In the genomic region with DNA sequence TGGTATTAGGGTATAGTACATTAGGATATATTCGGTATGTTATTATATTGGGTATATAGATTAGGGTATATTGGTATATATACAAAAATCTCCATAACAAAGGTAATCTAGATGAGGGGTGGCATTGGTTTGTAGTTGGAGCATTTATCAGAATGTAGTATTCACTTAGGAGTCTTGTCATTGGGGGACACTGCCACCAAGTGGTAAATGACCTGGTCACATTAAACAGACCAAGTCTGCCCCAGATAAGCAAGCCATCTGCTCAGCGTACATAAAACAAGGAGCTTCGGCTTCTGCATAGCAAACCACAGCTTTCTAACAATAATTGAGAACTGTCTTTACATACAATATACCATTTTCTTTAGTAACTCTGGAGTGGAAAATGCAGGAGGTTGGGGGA, we compare ENCODE assay signal across 10 mouse cellular contexts.
DNase-seq lines count a peak whose midpoint lies in the region; ATAC-seq and TF ChIP-seq lines count a peak whose summit lies in the region.
"Had no signal": no experiment of that assay in that cellular context is flagged by ENCODE, and none has a peak within 500 bp of the region (broad histone marks: within the 10 kb centered on the region; RNA-seq: fewer than 3 reads in every experiment).

No protein-coding gene starts in this region.

- H3K27ac ChIP-seq in kidney, adult 2 months (ENCODE audit: insufficient read depth, low read depth, low read length): no peak overlapping the region
- no peak overlapping the region for H3K27ac ChIP-seq in MEL (ENCODE audit: control insufficient read depth, low read depth, low read length)
- H3K27ac ChIP-seq in hindbrain, postnatal 0 days: no peak overlapping the region
- H3K27ac ChIP-seq: heart, embryonic 15.5 days; liver, embryonic 13.5 days had no signal

- no peak overlapping the region for H3K4me3 ChIP-seq in kidney, adult 2 months (ENCODE audit: insufficient read depth, low read depth, low read length)
- no peak overlapping the region for H3K4me3 ChIP-seq in MEL (ENCODE audit: control insufficient read depth in 1 of 2, insufficient read depth in 1 of 2, low read depth in 2 of 2, low read length in 2 of 2)
- H3K4me3 ChIP-seq in hindbrain, postnatal 0 days (ENCODE audit: low read length): no peak overlapping the region
- H3K4me3 ChIP-seq: heart, embryonic 15.5 days; liver, embryonic 13.5 days had no signal

- DNase-seq in kidney, adult 2 months: peak; percentile 28
- DNase-seq in kidney, adult 11 months: no peak
- DNase-seq in MEL (ENCODE audit: low read depth, low spot score) (no peak), MN1 (ENCODE audit: low spot score) (no peak)
- peak; percentile 29 for DNase-seq in adrenal gland, postnatal 25 days
- peak; percentile 79 for DNase-seq in hindbrain, postnatal 0 days (ENCODE audit: low spot score)
- DNase-seq in right cerebral cortex, postnatal 25 days: no peak
- DNase-seq: liver, embryonic 13.5 days had no signal

- H3K9me3 ChIP-seq in MEL (replicated peaks; ENCODE audit: insufficient read depth, low read length): no peaks in the 10 kb centered on the region
- no peaks in the 10 kb centered on the region for H3K9me3 ChIP-seq in hindbrain, postnatal 0 days (ENCODE audit: low read length)
- H3K9me3 ChIP-seq: heart, embryonic 15.5 days; liver, embryonic 13.5 days had no signal

- ATAC-seq in hindbrain, postnatal 0 days: no peak
- ATAC-seq in granulocyte monocyte progenitor cell, adult 5-6 weeks (replicated peaks; ENCODE audit: poor library complexity, severe bottlenecking): no peak

- TF ChIP-seq POLR2A in kidney, adult 2 months (IDR thresholded peaks at IDR 0.05; ENCODE audit: low read depth, low read length): no peak
- no peak for TF ChIP-seq POLR2A in MEL (IDR thresholded peaks at IDR 0.05; ENCODE audit: control insufficient read depth in 1 of 2, insufficient read depth in 1 of 2, low read depth in 1 of 2, low read length in 2 of 2, poor library complexity in 1 of 2)

- no peaks in the 10 kb centered on the region for H3K4me1 ChIP-seq in kidney, adult 2 months (ENCODE audit: control insufficient read depth, insufficient read depth, low read length)
- H3K4me1 ChIP-seq in MEL (ENCODE audit: control insufficient read depth in 1 of 2, insufficient read depth in 2 of 2, low read length in 2 of 2): no peaks in the 10 kb centered on the region
- H3K4me1 ChIP-seq in hindbrain, postnatal 0 days (ENCODE audit: insufficient read depth, low read length): no peaks in the 10 kb centered on the region; the same call in 1 of the 2 replicates

- TF ChIP-seq RAD21 in MEL (IDR thresholded peaks at IDR 0.05; ENCODE audit: low read depth, low read length): peak; percentile 25

- no peaks in the 10 kb centered on the region for H3K79me2 ChIP-seq in MEL (ENCODE audit: control insufficient read depth, insufficient read depth, low read length, poor library complexity)

- H3K27me3 ChIP-seq in kidney, adult 2 months (replicated peaks; ENCODE audit: control insufficient read depth, insufficient read depth, low read length): no peaks in the 10 kb centered on the region
- no peaks in the 10 kb centered on the region for H3K27me3 ChIP-seq in MEL (ENCODE audit: control insufficient read depth in 1 of 2, insufficient read depth in 2 of 2, low read length in 2 of 2)
- no peaks in the 10 kb centered on the region for H3K27me3 ChIP-seq in hindbrain, postnatal 0 days (ENCODE audit: insufficient read depth, low read length)
- H3K27me3 ChIP-seq: heart, embryonic 15.5 days; liver, embryonic 13.5 days had no signal

- WGBS in kidney, adult 2 months: 73% methylated on average over 3 of the region's 3 CpGs
- 79% methylated on average over 3 of the region's 3 CpGs for WGBS in hindbrain, postnatal 0 days

- no peak for TF ChIP-seq EP300 in MEL (IDR thresholded peaks at IDR 0.05; ENCODE audit: low read depth in 1 of 2, low read length in 2 of 2)

- TF ChIP-seq CTCF in kidney, adult 2 months (conservative IDR thresholded peaks at IDR 0.05; ENCODE audit: insufficient read depth, insufficient read length, low read depth, low read length): peak; percentile 32; the same call in 1 of the 2 replicates
- no peak for TF ChIP-seq CTCF in MEL (IDR thresholded peaks at IDR 0.05 in 2 of 3, conservative IDR thresholded peaks at IDR 0.05 in 1 of 3; ENCODE audit: control insufficient read depth in 1 of 3, insufficient read depth in 1 of 3, low read depth in 2 of 3, low read length in 3 of 3, poor library complexity in 1 of 3, severe bottlenecking in 1 of 3)
- peak; percentile 72 for TF ChIP-seq CTCF in hindbrain, postnatal 0 days (IDR thresholded peaks at IDR 0.05; ENCODE audit: low read depth)

- H3K36me3 ChIP-seq in kidney, adult 2 months (ENCODE audit: control insufficient read depth, insufficient read depth, low read length): no peaks in the 10 kb centered on the region
- H3K36me3 ChIP-seq in MEL (ENCODE audit: control insufficient read depth in 1 of 2, insufficient read depth in 2 of 2, low read length in 2 of 2): no peaks in the 10 kb centered on the region
- H3K36me3 ChIP-seq in hindbrain, postnatal 0 days (ENCODE audit: insufficient read depth, low read length): no peaks in the 10 kb centered on the region
- H3K36me3 ChIP-seq: heart, embryonic 15.5 days; liver, embryonic 13.5 days had no signal

- no peak overlapping the region for H3K4me2 ChIP-seq in hindbrain, postnatal 0 days (ENCODE audit: low read depth, low read length)
- H3K4me2 ChIP-seq: heart, embryonic 15.5 days; liver, embryonic 13.5 days had no signal

- H3K9ac ChIP-seq in MEL (ENCODE audit: control insufficient read depth, low read depth, low read length, poor library complexity, severe bottlenecking): no peak overlapping the region
- H3K9ac ChIP-seq in hindbrain, postnatal 0 days (replicated peaks; ENCODE audit: low read length): no peak overlapping the region
- H3K9ac ChIP-seq: heart, embryonic 15.5 days; liver, embryonic 13.5 days had no signal

TF ChIP-seq in MEL, 35 proteins besides CTCF, POLR2A, EP300 and RAD21:
- TF ChIP-seq ZNF384 (IDR thresholded peaks at IDR 0.05; ENCODE audit: low read depth, low read length): no peak
- no peak for TF ChIP-seq MEF2A (IDR thresholded peaks at IDR 0.05; ENCODE audit: extremely low read depth, insufficient replicate concordance, low read depth, low read length, poor library complexity, severe bottlenecking)
- no peak for TF ChIP-seq CHD2 (IDR thresholded peaks at IDR 0.05; ENCODE audit: low read length)
- no peak for TF ChIP-seq CHD1 (IDR thresholded peaks at IDR 0.05; ENCODE audit: low read depth, low read length)
- no peak for TF ChIP-seq MAFK (IDR thresholded peaks at IDR 0.05; ENCODE audit: borderline replicate concordance, low read depth, low read length)
- no peak for TF ChIP-seq POLR2AphosphoS5 (IDR thresholded peaks at IDR 0.05; ENCODE audit: borderline replicate concordance, low read depth, low read length)
- no peak for TF ChIP-seq SIN3A (IDR thresholded peaks at IDR 0.05; ENCODE audit: low read length)
- TF ChIP-seq TAL1 (IDR thresholded peaks at IDR 0.05; ENCODE audit: low read length): no peak
- TF ChIP-seq NELFE (IDR thresholded peaks at IDR 0.05; ENCODE audit: low read depth, low read length): no peak
- no peak for TF ChIP-seq JUND (IDR thresholded peaks at IDR 0.05; ENCODE audit: low read depth, low read length)
- TF ChIP-seq MYB (IDR thresholded peaks at IDR 0.05; ENCODE audit: low read depth, low read length): no peak
- no peak for TF ChIP-seq RCOR1 (IDR thresholded peaks at IDR 0.05; ENCODE audit: low read depth, low read length)
- no peak for TF ChIP-seq GABPA (IDR thresholded peaks at IDR 0.05; ENCODE audit: low read depth, low read length)
- TF ChIP-seq MYC (IDR thresholded peaks at IDR 0.05; ENCODE audit: low read depth, low read length): no peak
- TF ChIP-seq MXI1 (IDR thresholded peaks at IDR 0.05; ENCODE audit: low read depth, low read length): no peak

Comparison
In these comparisons a context has a peak if more than half of its experiments do, and no peak if none do; other contexts are left out.
1. DNase-seq: peak in kidney, adult 2 months (single experiment), adrenal gland, postnatal 25 days (single experiment) and hindbrain, postnatal 0 days (single experiment); none in kidney, adult 11 months (single experiment), MEL (single experiment), MN1 (single experiment) and right cerebral cortex, postnatal 25 days (single experiment).
2. CTCF ChIP-seq: peak in kidney, adult 2 months (single experiment) and hindbrain, postnatal 0 days (single experiment); none in MEL (0 of 3).